Mouse (Mus musculus) megakaryocyte, embryonic 14.5 days (primary cell): ENCODE measurements around the gene Cbarp.

Experiments
- FLI1 ChIP-seq: IDR thresholded peaks from 2 replicates; pipeline ENCODE4 v1.6.1; 2012; ENCODE audit warnings: low read length, inconsistent platforms, mixed read lengths
- GATA1 ChIP-seq: IDR thresholded peaks from 3 replicates; pipeline ENCODE4 v1.6.1; 2012; ENCODE audit warnings: mixed read lengths, low read length, inconsistent platforms, borderline replicate concordance

DNA sequence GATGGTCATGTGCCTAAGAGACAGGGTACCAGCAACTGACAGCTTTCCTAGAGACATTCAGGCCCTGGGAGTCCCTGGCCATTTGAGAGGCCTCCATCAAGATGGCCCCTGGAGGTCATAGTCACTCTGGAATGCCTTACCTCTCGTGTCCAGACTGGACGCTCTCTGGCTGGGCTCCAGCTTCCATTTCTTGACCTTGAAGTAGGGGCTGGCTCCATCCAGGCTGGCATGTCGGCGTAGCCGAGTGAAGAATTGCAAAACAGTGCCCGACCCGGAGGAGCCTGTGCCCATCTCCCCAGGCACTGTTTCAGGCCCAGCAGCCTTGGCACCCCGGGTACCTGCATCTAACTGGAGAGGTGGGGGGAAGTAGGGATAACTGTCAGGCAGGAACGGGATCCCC lies 6.2 kb downstream of the Cbarp start:
- TF ChIP-seq GATA1 (no peak), FLI1 (no peak)
